Mouse (Mus musculus): Measurements from ENCODE around the gene Plppr5.

The Plppr5 gene

DNA sequence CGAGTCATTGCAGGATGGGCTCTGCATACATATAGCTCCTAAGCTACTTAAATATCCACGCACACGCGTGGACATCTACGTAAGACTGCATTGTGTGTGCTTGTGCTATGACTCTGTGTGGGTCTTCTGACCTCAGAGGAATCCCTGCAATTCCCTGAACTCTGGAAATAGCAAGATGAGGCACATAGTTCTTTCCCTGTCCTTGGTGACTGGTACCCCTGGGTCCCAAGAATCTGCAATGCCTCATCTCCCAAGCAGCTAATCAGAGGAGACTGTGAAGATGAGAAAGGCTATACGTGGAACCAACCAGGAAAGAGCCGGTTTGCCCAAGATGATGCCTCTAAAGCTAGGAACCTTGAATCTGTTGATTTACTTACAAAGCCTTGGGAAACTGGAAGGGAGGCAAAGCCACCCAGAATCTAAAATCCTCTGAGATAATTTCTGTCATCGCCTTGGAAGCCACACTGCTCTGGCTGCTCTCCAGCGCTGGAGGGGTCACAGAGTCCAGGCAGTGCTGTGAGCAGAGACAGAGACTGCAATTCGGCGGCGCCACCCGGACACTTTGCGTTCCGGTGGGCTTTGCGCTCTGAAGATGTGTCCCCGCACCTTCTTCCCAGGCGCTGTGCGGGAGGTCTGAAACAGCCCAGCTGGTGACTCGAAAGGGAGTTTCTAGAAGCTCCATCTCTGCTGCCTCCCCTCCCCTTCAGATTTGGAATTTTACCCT lies at the start of gene Plppr5:
TSS of gene Plppr5 (plus strand) at position 308 of the 724 bp plus-strand sequence.
- DNase-seq = peak; percentile 74

DNA sequence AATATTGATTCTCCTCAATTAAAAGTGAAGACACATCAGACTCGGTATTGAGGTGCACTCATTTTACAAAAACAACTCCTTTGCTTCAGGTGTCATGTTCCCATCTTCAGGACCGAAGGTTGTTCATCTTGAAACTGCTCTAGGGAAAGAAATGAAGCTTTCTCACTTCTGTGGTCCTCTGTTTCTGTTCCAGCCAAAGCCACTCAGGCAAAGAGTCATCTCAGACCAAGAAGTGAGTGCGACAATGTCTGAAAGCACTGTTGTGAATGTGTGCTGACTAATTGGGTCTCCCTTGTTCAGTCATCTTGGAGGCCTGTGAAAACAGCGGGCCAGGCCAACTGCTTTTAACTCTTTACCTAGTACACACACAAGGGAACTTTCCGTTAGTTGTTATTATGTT lies 24.7 kb upstream of the Plppr5 start:
- DNase-seq = no peak

DNA sequence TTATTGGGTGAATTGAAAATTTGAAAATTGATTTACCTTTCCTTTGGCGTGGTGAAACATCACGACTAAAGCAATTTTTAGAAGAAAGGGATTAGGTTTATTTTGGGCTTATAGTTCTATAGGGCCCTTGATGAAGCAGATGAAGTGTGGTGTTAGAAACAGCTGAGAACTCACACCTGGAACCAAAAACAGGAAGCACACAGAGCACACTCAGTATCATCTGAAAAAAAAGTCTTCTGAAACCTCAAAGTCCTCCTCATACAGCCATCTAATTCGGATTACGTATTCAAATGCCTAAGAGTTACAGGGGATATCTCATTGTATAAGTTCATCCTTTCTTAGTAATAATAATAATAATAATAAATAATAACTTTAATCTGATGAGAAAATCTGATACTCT lies 24.1 kb upstream of the Plppr5 start:
- no peak for DNase-seq

- no peak for DNase-seq
These were observed 17.7 kb upstream of the Plppr5 start for GRCm38 (mm10) chr3:117556972-117557371.

DNA sequence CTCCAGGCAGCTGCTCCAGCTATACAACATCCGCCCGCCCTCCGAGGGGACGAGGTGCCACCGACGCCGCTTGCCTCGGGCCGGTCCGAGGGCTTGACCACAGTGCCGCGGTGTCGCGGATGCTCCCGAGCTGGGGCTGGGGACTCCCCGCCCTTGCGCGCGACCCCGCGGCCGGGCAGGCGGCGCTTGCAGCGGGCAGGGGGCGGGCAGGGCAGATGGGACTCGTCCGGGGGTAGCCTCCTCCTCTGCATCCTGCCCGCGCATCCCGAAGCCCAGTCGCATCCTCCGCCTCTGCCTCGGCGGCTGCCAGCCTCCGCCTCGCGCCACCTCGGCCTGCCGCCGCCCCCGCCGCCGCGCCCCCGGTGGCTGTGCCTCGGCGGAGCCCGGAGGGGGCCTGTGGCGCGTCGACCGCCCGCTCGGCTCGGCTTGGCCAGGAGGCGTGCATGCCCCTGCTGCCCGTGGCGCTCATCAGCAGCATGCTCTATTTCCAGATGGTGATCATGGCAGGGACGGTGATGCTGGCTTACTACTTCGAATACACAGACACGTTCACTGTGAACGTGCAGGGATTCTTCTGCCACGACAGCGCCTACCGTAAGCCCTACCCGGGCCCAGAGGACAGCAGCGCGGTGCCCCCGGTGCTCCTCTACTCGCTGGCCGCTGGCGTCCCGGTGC lies 754 bp downstream of the Plppr5 start:
- DNase-seq = peak; percentile 74

GRCm38 (mm10) chr3:117575928-117576254 lies 1.3 kb downstream of the Plppr5 start:
- no peak for DNase-seq

DNA sequence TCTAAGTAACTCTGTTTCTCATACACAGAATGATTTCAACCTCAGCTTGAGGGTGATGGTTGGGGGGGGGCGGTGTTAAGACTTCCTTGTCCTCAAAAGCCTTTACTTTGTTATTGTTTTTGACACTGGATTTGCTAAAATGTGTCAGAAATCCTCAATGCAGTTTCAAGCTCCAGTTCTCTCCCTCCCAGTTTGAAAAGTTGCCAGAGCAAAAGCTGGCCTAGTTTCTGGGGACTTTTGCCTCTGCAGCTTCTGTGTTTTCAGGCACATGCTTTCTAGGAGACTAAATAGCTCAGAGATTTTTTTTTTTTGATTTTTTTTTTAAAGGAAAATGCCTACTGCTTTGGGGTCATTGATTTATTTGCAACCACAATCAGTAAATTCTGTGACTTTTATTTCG lies 2.7 kb downstream of the Plppr5 start:
- DNase-seq = no peak

- DNase-seq = no peak
These were observed 8.0 kb downstream of the Plppr5 start for GRCm38 (mm10) chr3:117582628-117583027.

DNA sequence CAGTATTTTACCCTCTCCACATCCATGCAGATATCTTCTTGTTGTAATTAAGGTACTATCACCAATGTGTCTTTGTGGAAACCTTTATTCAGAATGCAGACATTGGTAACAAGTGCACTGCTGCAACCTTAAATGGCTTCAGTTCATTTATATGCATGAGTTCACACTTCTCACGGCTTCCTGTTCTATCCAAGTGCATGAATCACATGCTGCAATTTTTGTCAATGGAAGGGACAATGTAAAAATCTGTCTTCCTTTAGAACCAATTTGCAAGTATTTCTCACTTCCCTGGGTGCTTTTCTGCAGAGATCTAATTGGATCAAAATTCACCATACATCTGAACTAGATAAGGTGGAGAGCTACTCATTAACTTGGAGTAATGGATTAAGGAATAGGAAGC lies 27.8 kb downstream of the Plppr5 start:
- DNase-seq = no peak

- DNase-seq = no peak
These were observed 28.8 kb downstream of the Plppr5 start for GRCm38 (mm10) chr3:117603458-117603857.

DNA sequence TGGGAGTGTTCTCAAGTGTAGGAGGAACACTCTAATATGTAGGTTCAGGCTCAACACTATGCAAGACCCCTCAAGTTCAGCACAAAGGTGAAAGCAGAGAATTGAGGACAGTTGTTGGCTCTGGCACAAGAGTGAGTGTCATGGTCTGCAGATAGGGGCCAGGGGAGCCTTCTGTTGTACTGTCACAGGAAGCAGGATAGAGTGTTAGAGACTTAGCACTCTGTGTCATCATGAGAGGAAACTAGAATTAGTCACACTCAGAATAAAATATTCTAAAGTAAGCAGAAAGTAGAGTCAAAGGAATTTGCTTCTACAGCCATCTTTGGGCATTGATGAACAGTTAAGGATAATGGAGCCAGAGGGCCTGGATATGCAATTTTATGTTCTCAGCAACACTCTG lies 31.7 kb downstream of the Plppr5 start:
- no peak for DNase-seq

DNA sequence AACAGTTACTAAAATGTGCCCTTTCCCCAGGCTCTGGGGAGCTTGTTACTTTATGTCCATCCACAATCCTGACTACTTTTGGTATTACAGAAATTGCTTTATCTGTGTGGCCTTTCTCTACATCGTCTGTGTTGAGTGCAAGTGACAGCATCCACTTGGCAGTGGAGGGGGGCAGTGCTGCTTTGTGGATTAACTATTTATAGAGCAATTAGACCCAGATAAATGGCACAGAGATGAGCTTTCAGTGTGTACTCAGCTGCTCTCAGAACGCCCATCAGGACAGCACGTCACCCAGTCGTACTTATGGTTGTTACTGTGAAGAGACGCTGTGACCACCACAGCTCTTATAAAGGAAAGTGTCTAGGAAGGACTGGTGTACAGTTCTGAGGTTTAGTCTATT lies 36.8 kb downstream of the Plppr5 start:
- peak; percentile 58 for DNase-seq

GRCm38 (mm10) chr3:117614856-117615255 lies 40.2 kb downstream of the Plppr5 start:
- DNase-seq = peak; percentile 37

GRCm38 (mm10) chr3:117625257-117626001 lies 50.8 kb downstream of the Plppr5 start:
- no peak for DNase-seq

DNA sequence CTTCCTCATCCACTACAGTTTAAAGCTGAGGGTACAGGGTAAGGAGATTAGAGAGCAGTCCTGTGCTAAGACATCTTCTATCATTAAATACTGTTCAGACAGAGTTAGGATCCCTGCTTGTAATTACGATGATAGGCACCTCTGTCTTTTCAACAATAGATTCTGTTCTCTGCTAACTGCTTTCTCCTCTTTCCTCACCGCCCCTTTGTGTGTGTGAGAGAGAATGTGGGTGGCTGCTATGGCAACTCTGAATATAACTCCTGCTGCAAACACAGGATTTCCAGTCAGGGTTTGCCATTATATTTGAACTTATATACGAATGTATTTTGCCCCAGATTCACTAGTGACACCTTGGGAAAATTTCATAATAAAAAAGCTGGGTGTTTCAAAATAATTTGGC lies 54.2 kb downstream of the Plppr5 start:
- no peak for DNase-seq

DNA sequence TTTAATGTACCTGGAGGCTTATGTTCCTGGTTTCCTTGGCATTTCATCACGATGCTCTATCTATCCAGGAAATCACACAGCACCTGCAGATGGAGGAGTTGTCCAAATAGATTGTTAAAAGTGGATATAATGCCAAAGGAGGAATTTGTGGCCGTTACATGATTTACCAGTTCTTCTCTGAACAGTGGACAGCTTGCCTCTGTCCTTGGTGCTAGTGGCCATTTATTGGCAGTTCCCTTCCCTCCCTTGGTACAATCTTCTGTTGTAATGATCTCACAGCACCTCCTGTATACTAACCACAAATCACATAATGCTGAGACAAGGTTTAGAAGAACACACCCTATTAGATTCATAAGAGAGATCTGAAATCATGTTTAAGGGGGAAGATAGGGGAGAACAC lies 55.7 kb downstream of the Plppr5 start:
- DNase-seq = no peak

DNA sequence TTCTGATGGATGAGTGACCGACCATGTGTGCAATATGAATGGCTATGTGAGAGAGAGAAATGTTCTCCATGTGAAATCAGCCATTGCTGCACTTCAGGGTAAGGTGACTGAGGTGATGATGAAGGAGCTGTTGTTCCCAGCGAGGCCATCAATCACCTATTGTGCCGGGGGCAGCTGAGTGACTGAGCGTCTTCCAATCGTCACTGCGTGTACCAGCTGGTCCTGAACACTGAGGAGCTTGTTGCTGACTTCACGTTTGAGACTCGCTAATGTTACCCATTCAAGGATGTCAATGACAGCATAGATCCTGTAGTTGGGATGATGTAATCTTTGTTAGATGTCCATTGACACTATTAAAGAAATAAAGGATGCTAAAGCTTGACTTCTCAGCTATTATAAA lies 74.0 kb downstream of the Plppr5 start:
- DNase-seq = no peak

GRCm38 (mm10) chr3:117664316-117664715 lies 89.7 kb downstream of the Plppr5 start:
- no peak for DNase-seq

- no peak for DNase-seq
These were observed 104.6 kb downstream of the Plppr5 start for GRCm38 (mm10) chr3:117679189-117679588.

- DNase-seq = no peak
These were observed 110.0 kb downstream of the Plppr5 start for GRCm38 (mm10) chr3:117684640-117685039.

- no peak for DNase-seq
These were observed 111.4 kb downstream of the Plppr5 start for GRCm38 (mm10) chr3:117686036-117686435.

DNA sequence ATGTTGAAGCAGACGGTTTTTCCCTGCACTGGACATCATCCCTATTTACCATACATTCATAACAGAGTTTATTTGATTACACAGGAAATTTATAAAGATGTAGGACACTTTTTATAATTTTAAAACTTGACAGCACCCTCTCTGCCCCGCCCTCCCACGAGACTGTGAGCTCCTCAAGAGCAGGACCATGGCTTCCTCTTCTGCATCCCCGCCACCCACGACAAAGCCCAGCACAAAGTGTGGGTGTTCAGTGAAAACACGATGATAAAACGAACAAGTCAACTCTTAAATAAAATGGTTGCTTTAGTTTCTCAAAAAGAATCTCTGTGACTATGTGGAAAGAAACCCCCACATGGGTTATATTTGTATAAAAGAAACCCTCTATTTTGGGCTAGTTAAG lies 112.0 kb downstream of the Plppr5 start:
- no peak for DNase-seq

- no peak for DNase-seq
These were observed 120.1 kb downstream of the Plppr5 start for GRCm38 (mm10) chr3:117694736-117695135.

DNA sequence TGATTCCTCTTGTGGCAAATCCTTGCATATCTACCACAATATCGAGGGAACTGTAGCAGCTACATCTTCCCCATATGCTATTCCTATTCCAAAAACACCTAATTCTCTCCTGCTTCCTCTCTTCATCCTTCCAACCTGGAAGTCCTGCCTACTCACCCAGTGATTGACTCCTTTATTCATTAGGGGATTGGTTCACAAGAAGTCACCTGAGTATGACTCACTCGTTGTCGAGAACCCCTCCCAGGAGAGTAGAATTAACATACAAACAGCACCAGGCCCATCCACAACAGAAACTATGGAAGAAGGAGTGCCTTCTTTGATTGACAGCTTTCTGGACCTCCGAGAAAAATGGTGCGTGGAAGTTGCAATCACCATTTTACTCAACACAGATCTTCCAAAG lies 121.7 kb downstream of the Plppr5 start:
- DNase-seq = no peak
